Mouse (Mus musculus) lung, embryonic 14.5 days (tissue): ENCODE data around the gene Slc17a4. TPM values are rescaled to one million over a fixed set of nuclear protein-coding genes. Genes with fewer than 3 reads are reported as not detected.

Experiments used
- ATAC-seq: fragments of 200-750 bp; cut with Nextera tagmentation; 2 replicates; pipeline ENCODE4 v1.8.0; 2017; ENCODE audit warnings: mild to moderate bottlenecking, moderate TSS enrichment, moderate library complexity; ENCODE audit not compliant: insufficient read depth
- DNase-seq: peaks from one replicate; pipeline ENCODE4 v3.0.0-alpha.2; 2015
- H3K27ac ChIP-seq: fragments of 300-500 bp; sonication (generic); 2 replicates; pipeline ENCODE4 v1.5.1; 2014; ENCODE audit warnings: low read depth, mild to moderate bottlenecking, moderate library complexity
- H3K27me3 ChIP-seq: fragments of 300-500 bp; sonication (generic); 2 replicates; pipeline ENCODE4 v1.6.1; 2014; ENCODE audit warnings: low read length, control low read depth; ENCODE audit not compliant: insufficient read depth
- H3K36me3 ChIP-seq: fragments of 300-500 bp; sonication (generic); 2 replicates; pipeline ENCODE4 v1.6.1; 2014; ENCODE audit warnings: control low read depth; ENCODE audit not compliant: insufficient read depth
- H3K4me1 ChIP-seq: fragments of 300-500 bp; sonication (generic); 2 replicates; pipeline ENCODE4 v1.6.1; 2014; ENCODE audit warnings: antibody characterized with exemption, control low read depth; ENCODE audit not compliant: insufficient read depth
- H3K4me2 ChIP-seq: fragments of 300-500 bp; sonication (generic); 2 replicates; pipeline ENCODE4 v1.6.1; 2014; ENCODE audit warnings: mild to moderate bottlenecking
- H3K4me3 ChIP-seq: fragments of 300-500 bp; sonication (generic); 2 replicates; pipeline ENCODE4 v1.5.1; 2014; ENCODE audit warnings: low read depth, low read length
- H3K9ac ChIP-seq: fragments of 300-500 bp; sonication (generic); 2 replicates; pipeline ENCODE4 v1.6.1; 2014
- H3K9me3 ChIP-seq: fragments of 300-500 bp; sonication (generic); 2 replicates; pipeline ENCODE4 v1.6.1; 2016; ENCODE audit warnings: low read depth, low read length, control low read depth
- CTCF ChIP-seq: IDR thresholded peaks from 2 replicates; pipeline ENCODE4 v1.5.1; 2016; ENCODE audit warnings: antibody characterized with exemption, low read depth
- WGBS: fragments of 180-500 bp; shearing (Covaris S2); extraction: QIAGEN DNeasy Blood & Tissue Kit; methylation state at CpG from one replicate; pipeline ENCODE4 v1.1.7; 2014; 5-methylcytosine and 5-hydroxymethylcytosine counted together
- polyA plus RNA-seq: library from polyadenylated mRNA; unstranded; fragments of >200 nt; fragmentation: Nextera tagmentation; extraction: Ambion mirVana; gene quantifications from 2 replicates; pipeline ENCODE4 v1.2.1, GENCODE M21; 2014

Slc17a4 gene
- not detected in 2 replicates for polyA plus RNA-seq

DNA sequence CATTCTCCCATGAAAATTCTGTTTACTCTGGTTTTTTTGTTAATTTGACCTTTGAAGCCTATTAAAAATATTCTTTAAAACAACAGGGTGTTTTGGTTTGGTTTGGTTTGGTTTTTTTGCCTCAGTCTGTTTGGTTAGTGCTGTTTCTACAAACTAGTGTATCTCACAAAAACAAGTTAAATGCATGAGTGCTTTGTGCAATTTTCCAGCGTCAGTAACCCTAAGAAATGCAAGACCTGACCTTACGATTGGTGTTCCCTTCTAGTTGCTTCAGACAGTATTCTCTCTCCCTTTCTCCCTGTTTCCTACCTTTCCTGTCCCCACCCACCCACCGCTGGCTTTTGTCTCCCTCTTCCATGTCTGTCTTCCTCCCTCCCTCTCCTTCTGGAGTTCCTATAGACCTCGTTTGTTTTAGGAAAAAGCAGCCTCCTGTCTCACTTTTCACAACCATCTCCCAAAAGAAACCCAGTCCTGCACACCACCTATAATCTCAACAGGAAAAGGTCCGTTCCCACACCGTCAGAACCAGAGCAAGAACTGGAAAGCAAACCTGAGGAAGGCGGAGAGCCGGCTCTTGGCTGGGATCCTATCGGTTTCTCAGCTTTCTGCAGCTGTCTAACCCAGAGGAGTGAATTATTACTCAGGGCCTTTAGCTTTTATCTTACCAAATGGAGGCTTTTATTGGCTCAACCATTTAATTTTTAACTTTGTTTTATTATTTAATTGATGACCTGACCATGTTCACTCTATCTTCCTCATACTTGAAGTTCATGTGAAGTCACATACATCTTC is at the start of gene Slc17a4:
Gene Slc17a4 (minus strand): TSS at position 634 of the 792 bp plus-strand sequence.
- Histone ChIP-seq H3K27me3 (no peaks in the 10 kb centered on the region), H3K9me3 (no peaks in the 10 kb centered on the region), H3K4me1 (no peaks in the 10 kb centered on the region), H3K9ac (no peak within 1 kb of the TSS), H3K4me3 (no peak within 1 kb of the TSS), H3K27ac (no peak within 1 kb of the TSS), H3K36me3 (no peaks in the 10 kb centered on the region), H3K4me2 (no peak within 1 kb of the TSS)
- ATAC-seq (no peak), DNase-seq (no peak)
- 56% methylated on average over 9 of the region's 9 CpGs for WGBS
- TF ChIP-seq CTCF, result no peak

- Histone ChIP-seq H3K36me3 (no peaks in the 10 kb centered on the region), H3K4me1 (no peaks in the 10 kb centered on the region), H3K4me2 (no peak overlapping the region), H3K27ac (no peak overlapping the region), H3K9ac (no peak overlapping the region), H3K4me3 (no peak overlapping the region), H3K27me3 (no peaks in the 10 kb centered on the region), H3K9me3 (no peaks in the 10 kb centered on the region)
- WGBS, result 6% methylated on average over 2 of the region's 2 CpGs
- no peak for TF ChIP-seq CTCF
- ATAC-seq (no peak), DNase-seq (no peak)
These were observed 45.0 kb upstream of the Slc17a4 start for GRCm38 (mm10) chr13:23959776-23960175.

GRCm38 (mm10) chr13:23950928-23951327 is 36.1 kb upstream of the Slc17a4 start:
- ATAC-seq (no peak), DNase-seq (no peak)
- Histone ChIP-seq H3K27me3 (no peaks in the 10 kb centered on the region), H3K27ac (no peak overlapping the region), H3K9me3 (no peaks in the 10 kb centered on the region), H3K9ac (no peak overlapping the region), H3K4me3 (no peak overlapping the region), H3K4me1 (no peaks in the 10 kb centered on the region), H3K36me3 (no peaks in the 10 kb centered on the region), H3K4me2 (no peak overlapping the region)
- 63% methylated on average over 3 of the region's 3 CpGs for WGBS
- TF ChIP-seq CTCF, result peak; percentile 53

DNA sequence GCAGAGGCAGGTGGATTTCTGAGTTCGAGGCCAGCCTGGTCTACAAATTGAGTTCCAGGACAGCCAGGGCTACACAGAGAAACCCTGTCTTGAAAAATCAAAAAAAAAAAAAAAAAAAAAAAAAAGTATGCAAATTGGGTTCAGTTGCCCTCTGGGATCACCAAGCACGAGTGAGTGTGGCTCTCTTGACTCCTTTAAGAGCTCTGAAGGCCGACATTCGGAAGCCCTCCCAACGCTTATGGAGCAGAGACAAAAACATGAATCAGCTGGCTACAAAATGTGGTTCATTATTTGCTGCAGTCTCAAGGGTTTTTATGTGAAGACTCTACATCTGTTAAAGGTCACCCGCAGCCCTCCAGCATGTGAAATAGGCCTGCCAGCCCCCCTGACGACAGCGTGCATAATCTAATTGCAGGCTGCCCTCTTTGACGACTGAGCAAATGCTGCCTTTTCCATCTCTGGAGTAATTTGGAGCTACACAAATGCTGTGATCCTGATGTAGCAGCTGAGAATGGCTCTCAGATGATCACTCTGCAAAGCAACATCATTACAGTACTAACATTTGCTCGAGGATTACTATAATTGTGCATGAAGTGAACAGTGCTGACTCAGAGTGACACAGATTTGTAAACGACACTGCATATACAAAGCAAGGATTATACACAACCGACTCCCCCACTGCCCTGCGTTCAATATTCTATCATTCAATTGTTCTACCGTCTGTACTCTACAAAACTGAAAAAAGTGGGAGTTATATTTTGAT is 34.9 kb upstream of the Slc17a4 start:
- DNase-seq (no peak), ATAC-seq (no peak)
- TF ChIP-seq CTCF, result no peak
- Histone ChIP-seq H3K4me2 (no peak overlapping the region), H3K4me1 (no peaks in the 10 kb centered on the region), H3K9ac (no peak overlapping the region), H3K4me3 (no peak overlapping the region), H3K9me3 (no peaks in the 10 kb centered on the region), H3K36me3 (no peaks in the 10 kb centered on the region), H3K27me3 (no peaks in the 10 kb centered on the region), H3K27ac (no peak overlapping the region)
- WGBS, result 64% methylated on average over 14 of the region's 14 CpGs

DNA sequence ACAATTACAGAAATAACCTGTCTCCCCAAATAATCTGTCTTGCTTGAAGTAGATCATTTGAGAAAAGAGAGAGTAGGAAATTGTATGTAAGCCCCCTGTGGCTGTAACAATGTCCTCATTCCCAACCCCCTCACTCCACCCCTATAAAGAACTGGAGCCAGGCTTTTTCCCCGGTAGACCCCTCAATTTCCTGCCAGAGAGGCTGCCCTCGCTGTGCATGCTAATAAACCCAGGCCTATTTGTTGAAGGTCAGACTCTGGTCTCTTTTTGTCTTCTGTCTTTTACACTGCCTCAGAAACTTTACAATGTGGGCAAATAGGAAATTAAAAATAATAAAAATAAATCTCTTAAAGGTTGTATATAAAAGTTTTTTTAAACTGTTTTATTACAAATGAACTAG is 31.4 kb upstream of the Slc17a4 start:
- H3K4me3 ChIP-seq, result no peak overlapping the region
- no peak overlapping the region for H3K4me2 ChIP-seq
- H3K27ac ChIP-seq, result no peak overlapping the region
- H3K9ac ChIP-seq, result no peak overlapping the region
- H3K9me3 ChIP-seq, result no peaks in the 10 kb centered on the region
- H3K36me3 ChIP-seq, result no peaks in the 10 kb centered on the region
- DNase-seq (no peak), ATAC-seq (no peak)
- no peaks in the 10 kb centered on the region for H3K27me3 ChIP-seq
- H3K4me1 ChIP-seq, result no peaks in the 10 kb centered on the region
- no peak for TF ChIP-seq CTCF
- 36% methylated on average over 2 of the region's 2 CpGs for WGBS

- Histone ChIP-seq H3K4me3 (no peak overlapping the region), H3K4me2 (no peak overlapping the region), H3K9ac (no peak overlapping the region), H3K4me1 (no peaks in the 10 kb centered on the region), H3K9me3 (no peaks in the 10 kb centered on the region), H3K27me3 (no peaks in the 10 kb centered on the region), H3K27ac (no peak overlapping the region), H3K36me3 (no peaks in the 10 kb centered on the region)
- 39% methylated on average over 2 of the region's 2 CpGs for WGBS
- peak; percentile 30 for DNase-seq
- TF ChIP-seq CTCF, result peak; percentile 32
- ATAC-seq, result no peak
These were observed 28.1 kb upstream of the Slc17a4 start for GRCm38 (mm10) chr13:23942861-23943260.

DNA sequence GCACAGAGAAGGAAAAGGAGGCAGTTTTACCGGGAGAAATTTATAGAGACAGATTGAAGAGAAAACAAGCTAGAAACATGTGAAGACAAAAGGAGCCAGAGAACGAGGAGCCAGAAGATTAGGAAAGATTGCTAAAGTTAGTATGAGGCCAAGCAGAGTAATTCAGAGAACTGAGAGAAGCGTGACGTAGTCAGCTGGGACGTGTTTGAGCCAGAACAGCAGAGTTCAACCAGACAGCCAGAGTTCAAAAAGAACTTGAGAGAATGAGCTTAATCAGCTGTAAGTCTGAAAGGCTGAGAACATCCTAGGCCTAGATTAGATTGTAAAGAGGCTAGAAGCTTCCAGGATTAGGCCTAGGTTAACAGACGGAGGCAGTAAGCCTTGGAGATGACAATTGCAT is 25.5 kb upstream of the Slc17a4 start:
- peak; percentile 37 for DNase-seq
- Histone ChIP-seq H3K9me3 (no peaks in the 10 kb centered on the region), H3K27me3 (no peaks in the 10 kb centered on the region), H3K36me3 (no peaks in the 10 kb centered on the region), H3K4me1 (no peaks in the 10 kb centered on the region), H3K27ac (no peak overlapping the region), H3K4me2 (no peak overlapping the region), H3K4me3 (no peak overlapping the region), H3K9ac (no peak overlapping the region)
- 43% methylated on average over 6 of the region's 6 CpGs for WGBS
- no peak for ATAC-seq
- no peak for TF ChIP-seq CTCF
